Mouse (Mus musculus) kidney, adult 2 months (tissue): ENCODE data around the gene Lyrm1. TPM values are rescaled to one million over a fixed set of nuclear protein-coding genes. Genes with fewer than 3 reads are reported as not detected.

Experiments used
- DNase-seq: peaks from one replicate; pipeline ENCODE4 v3.0.0; 2021
- H3K27ac ChIP-seq: fragments of 200-500 bp; 2 replicates; pipeline ENCODE4 v1.5.1; 2012; ENCODE audit warnings: low read depth, low read length, control low read depth, inconsistent platforms; ENCODE audit not compliant: insufficient read depth
- H3K27me3 ChIP-seq: fragments of 200-500 bp; replicated peaks from 2 replicates; pipeline ENCODE4 v1.6.1; 2012; ENCODE audit warnings: mild to moderate bottlenecking, moderate library complexity, low read length, inconsistent platforms; ENCODE audit not compliant: control insufficient read depth, insufficient read depth
- H3K36me3 ChIP-seq: fragments of 200-500 bp; 2 replicates; pipeline ENCODE4 v1.6.1; 2012; ENCODE audit warnings: mild to moderate bottlenecking, moderate library complexity, low read length, inconsistent platforms; ENCODE audit not compliant: control insufficient read depth, insufficient read depth
- H3K4me1 ChIP-seq: fragments of 200-500 bp; 2 replicates; pipeline ENCODE4 v1.6.1; 2011; ENCODE audit warnings: low read length; ENCODE audit not compliant: control insufficient read depth, insufficient read depth
- H3K4me3 ChIP-seq: fragments of 200-500 bp; 2 replicates; pipeline ENCODE4 v1.5.1; 2011; ENCODE audit warnings: mild to moderate bottlenecking, low read depth, low read length, control low read depth; ENCODE audit not compliant: insufficient read depth
- CTCF ChIP-seq: fragments of 200-500 bp; conservative IDR thresholded peaks from 2 replicates; pipeline ENCODE4 v1.5.1; 2011; ENCODE audit warnings: low read depth, mild to moderate bottlenecking, control low read depth, low read length, moderate library complexity, mixed read lengths; ENCODE audit not compliant: insufficient read depth, insufficient read length
- POLR2A ChIP-seq: fragments of 200-500 bp; IDR thresholded peaks from one replicate; pipeline ENCODE4 v1.6.1; 2011; ENCODE audit warnings: low read depth, low read length, control low read depth
- WGBS: fragments of 180-500 bp; shearing (Covaris S2); methylation state at CpG from one replicate; pipeline ENCODE4 v1.1.7; 2018; 5-methylcytosine and 5-hydroxymethylcytosine counted together
- polyA plus RNA-seq: library from polyadenylated mRNA; depleted of rRNA; stranded (reverse); fragments of >200 nt; gene quantifications from 2 replicates; pipeline ENCODE4 v1.2.3, GENCODE M21; 2012; rRNA removed

Lyrm1 gene
- polyA plus RNA-seq, 1 experiment: 6.7 TPM

GRCm38 (mm10) chr7:119978576-119978975 is 82.9 kb downstream of the Lyrm1 start:
- TF ChIP-seq CTCF (no peak), POLR2A (no peak)
- Histone ChIP-seq H3K27me3 (no peaks in the 10 kb centered on the region), H3K27ac (peak overlapping the region; percentile 83), H3K4me3 (no peak overlapping the region), H3K4me1 (peaks cover 9% of the 10 kb centered on the region), H3K36me3 (no peaks in the 10 kb centered on the region)
- peak; percentile 75 for DNase-seq

DNA sequence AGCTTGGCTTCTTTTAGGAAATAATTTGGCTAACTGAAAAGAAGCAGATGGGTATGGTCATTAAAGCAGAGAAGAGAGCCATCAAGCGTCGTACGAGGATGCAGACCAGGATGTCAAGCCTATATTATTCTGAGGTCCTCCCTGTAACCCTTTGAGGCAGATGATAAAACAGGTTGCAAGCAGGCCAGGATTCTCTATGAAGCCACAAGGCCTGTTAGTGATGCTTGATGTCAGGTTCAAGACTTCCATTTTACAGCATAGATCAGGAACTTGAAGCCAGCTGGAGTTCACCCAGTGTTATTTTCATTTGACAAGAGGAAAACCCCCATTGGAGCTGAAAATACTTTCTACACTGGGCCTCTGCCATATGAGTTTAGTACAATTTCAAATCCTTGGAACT is 84.5 kb downstream of the Lyrm1 start:
- H3K36me3 ChIP-seq: no peaks in the 10 kb centered on the region
- no peak overlapping the region for H3K4me3 ChIP-seq
- peaks cover 9% of the 10 kb centered on the region for H3K4me1 ChIP-seq
- no peaks in the 10 kb centered on the region for H3K27me3 ChIP-seq
- TF ChIP-seq POLR2A (no peak), CTCF (no peak)
- no peak for DNase-seq
- 85% methylated on average over 3 of the region's 3 CpGs for WGBS
- H3K27ac ChIP-seq: no peak overlapping the region

DNA sequence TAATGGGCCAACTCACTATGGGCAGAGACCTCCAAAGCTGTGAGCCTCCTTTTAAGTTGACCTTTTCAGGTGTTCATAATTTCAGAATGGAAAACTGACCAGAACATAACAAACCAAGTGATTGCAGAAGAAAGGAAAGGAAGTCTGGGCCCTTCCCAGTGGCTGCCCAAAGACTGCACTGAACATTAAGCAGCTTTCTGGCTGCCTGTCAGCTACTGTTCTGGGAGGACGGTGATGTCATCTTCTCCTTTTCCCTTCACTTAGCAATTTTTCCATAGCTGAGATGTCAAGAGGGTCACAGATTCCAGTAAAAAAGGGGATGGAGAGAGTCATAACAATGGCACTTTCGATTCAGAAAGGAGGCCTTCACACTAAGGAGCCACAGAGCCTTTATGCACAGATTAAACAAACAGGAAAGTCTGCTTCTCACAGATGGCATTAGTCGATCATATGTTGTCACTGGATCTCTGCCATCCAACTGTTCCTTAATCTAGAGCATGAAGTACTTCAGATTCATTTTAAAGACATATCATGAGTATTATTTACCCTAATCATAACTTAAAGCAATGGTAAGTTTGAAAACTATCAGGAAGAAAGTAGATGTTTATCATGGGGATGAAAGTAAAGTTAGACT is 89.7 kb downstream of the Lyrm1 start:
- TF ChIP-seq POLR2A (no peak), CTCF (no peak)
- Histone ChIP-seq H3K27me3 (no peaks in the 10 kb centered on the region), H3K4me1 (no peaks in the 10 kb centered on the region), H3K36me3 (no peaks in the 10 kb centered on the region), H3K4me3 (no peak overlapping the region), H3K27ac (no peak overlapping the region)
- DNase-seq: no peak
- 59% methylated on average over 3 of the region's 3 CpGs for WGBS

DNA sequence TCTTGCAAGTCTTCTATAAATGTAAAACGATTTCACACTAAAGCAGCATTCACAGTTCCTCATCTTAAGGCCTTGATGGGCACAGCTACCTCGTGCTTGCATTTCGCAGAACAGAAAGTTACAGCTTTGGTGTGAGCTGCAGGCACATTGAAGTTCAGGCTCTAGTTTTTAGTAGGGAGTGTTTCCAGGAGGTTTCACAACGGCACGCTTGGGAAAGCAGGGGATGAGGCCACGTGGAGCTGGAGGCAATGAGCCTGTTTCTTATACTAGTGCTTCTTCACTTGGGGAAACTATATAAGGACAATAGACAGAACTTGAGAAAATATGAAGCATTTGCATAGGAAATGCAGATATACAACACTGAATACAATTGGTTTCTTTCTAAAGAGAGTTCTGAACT is 101.4 kb downstream of the Lyrm1 start:
- no peak for TF ChIP-seq POLR2A
- TF ChIP-seq CTCF: no peak

More for the DNA sequence above, 101.4 kb downstream of the Lyrm1 start:
- Histone ChIP-seq H3K4me1 (no peaks in the 10 kb centered on the region), H3K4me3 (no peak overlapping the region), H3K27me3 (no peaks in the 10 kb centered on the region), H3K36me3 (no peaks in the 10 kb centered on the region), H3K27ac (no peak overlapping the region)
- 59% methylated on average over 6 of the region's 6 CpGs for WGBS
- no peak for DNase-seq

Other genes with a start within 250 kb of the Lyrm1 start
- not detected in 2 replicates for gene Acsm4, start 205.8 kb upstream of the Lyrm1 start, polyA plus RNA-seq
- 10.4 and 11.2 TPM in 2 replicates for gene Thumpd1, start 175.1 kb upstream of the Lyrm1 start, polyA plus RNA-seq
- gene Acsm3, start 134.9 kb upstream of the Lyrm1 start, polyA plus RNA-seq: 12.0 and 13.7 TPM in 2 replicates
- 2.1 and 2.2 TPM in 2 replicates for gene Rexo5, start 101.9 kb upstream of the Lyrm1 start, polyA plus RNA-seq
- gene Eri2, start 101.8 kb upstream of the Lyrm1 start, polyA plus RNA-seq: 0.90 and 1.1 TPM in 2 replicates
- 7.6 and 8.6 TPM in 2 replicates for gene Dcun1d3, start 437 bp downstream of the Lyrm1 start, polyA plus RNA-seq
- gene Dnah3, start 199.4 kb downstream of the Lyrm1 start, polyA plus RNA-seq: 0.19 and 0.30 TPM in 2 replicates
- 27.6 and 27.8 TPM in 2 replicates for gene Tmem159, start 206.5 kb downstream of the Lyrm1 start, polyA plus RNA-seq
- gene Zp2, start 249.4 kb downstream of the Lyrm1 start, polyA plus RNA-seq: not detected in 2 replicates